Mouse (Mus musculus): ENCODE measurements around the gene Micall2.

GRCm38 (mm10) chr5:139658865-139659264 lies 77.3 kb downstream of the Micall2 start:
- no peak for TF ChIP-seq CTCF (IDR thresholded peaks at IDR 0.05; ENCODE audit: extremely low read depth, insufficient read depth, low read length)
- no peak for TF ChIP-seq POLR2A (IDR thresholded peaks at IDR 0.05; ENCODE audit: extremely low read depth, insufficient read depth, low read length)
